Mouse (Mus musculus) fat pad, adult 2 months (tissue): Measurements from ENCODE around the gene Gm14401.
"Not testable (repeated sequence)": the region's sequence is repeated elsewhere in the genome, so short reads cannot be mapped to it uniquely, and the experiment has no call there.

Experiments used
- DNase-seq: peaks from one replicate; pipeline ENCODE4 v3.0.0-alpha.2; 2011; ENCODE audit warnings: low read depth, low spot score; ENCODE audit errors: extremely low read depth

Gm14401 gene

DNA sequence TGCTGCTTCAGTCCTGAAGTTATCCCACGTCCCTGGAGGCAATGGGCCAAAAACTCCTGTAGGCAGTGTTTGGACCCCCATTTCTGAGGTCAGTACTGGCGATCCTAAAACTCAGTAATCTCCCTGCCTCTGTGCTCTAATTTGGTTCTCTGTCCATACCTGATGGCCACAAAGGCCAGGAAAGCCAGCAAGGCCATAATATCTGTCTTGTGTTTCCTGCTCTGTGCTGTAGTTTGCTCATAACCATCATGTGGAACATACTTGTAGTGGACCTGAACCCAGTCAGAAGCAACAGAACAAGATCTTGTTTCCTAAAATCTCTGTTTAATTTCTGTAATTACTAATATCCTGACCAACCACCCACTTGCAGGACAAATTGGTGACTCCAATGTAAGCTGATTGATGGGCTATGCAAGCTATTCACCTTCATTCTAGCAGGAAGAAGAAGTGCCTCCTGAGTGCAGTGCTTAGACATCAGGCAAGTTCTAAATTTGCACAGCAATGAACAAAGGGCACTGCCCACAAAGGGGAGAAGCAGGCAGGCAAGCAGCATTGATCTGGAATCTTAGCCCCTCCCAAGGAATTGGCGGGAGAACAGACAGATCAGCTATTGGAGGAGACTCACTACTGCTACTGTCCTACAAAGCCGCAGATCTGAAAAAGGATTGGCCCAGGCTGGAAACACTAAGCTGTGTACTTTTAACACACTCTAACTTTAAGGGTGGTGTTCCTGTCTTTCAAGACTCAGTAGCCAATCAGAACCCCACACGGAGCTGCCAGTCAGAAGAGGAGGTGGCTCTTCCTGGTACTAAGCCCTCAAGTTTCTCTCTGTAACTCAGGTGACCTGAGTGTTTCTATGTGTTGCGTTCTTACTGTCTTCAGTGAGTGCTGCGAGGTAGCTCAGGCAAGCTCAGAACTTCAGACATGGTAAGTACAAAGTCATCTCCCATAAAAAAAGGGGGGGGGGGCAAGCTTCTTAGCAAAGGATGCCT, at the start of gene Gm14401:
TSS of gene Gm14401 (plus strand) at position 889 of the 992 bp plus-strand sequence.
- DNase-seq: not testable (repeated sequence)

DNA sequence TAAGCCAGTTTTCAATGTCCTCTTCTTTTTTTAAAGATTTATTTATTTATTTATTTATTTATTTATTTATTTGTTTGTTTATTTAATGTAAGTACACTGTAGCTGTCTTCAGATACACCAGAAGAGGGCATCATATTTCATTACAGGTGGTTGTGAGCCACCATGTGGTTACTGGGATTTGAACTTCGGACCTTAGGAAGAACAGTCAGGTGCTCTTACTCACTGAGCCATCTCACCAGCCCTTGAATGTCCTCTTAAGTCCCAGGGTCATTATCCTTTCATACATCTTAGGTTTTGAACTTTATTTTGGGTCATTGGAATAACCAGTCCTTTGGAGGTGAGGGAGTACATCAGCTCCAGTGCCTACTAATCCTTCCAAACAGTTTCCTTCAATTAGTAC, 1.3 kb upstream of the Gm14401 start:
- DNase-seq: not testable (repeated sequence)

DNA sequence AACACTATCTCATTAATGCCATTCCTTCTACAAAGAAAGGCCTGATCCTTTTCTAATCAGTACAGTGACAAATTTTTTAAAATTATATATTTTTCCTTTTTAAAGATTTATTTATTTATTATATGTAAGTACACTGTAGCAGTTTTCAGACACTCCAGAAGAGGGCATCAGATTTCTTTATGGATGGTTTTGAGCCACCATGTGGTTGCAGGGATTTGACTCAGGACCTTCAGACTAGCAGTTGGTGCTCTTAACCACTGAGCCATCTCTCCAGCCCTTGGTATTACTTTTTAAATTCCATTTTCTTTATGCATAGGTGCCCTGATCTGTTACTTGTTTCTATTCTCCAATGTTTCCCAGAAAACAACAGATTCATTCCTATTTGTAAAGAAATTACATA, 895 bp downstream of the Gm14401 start:
- not testable (repeated sequence) for DNase-seq

DNA sequence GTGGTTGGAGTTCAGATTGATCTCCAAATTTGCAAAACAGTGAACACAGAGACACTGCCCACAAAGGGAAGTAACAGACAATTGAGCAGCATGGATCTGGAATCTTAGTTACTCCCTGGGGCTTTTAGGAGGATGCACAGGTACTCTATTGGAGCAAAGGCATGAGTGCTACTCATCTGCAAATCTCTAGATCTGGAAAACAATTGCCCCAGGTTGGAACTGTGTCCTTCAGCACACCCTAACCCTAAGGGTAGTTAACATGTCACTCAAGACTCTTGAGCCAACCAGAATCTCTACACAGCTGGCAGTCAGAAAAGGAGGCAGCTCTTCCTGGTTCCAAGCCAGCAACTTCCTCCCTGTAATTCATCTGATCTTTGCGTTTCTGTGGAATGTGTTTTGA, 5.7 kb downstream of the Gm14401 start:
- DNase-seq: not testable (repeated sequence)

DNA sequence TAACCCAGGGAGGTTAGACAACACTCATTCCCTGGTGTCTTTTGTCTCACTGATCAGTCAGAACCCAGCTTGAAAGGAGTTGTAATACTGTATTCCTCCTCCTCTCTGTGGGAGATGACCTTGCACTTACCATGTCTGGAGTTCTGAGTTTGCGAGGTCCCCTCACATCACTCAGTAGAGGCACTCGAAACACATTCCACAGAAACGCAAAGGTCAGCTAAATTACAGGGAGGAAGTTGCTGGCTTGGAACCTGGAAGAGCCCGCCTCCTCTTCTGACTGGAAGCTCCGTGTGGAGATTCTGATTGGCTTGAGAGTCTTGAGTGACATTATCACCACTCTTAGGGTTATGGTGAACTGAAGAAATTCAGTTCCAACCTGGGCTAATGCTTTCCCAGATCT, 35.0 kb downstream of the Gm14401 start:
- not testable (repeated sequence) for DNase-seq

DNA sequence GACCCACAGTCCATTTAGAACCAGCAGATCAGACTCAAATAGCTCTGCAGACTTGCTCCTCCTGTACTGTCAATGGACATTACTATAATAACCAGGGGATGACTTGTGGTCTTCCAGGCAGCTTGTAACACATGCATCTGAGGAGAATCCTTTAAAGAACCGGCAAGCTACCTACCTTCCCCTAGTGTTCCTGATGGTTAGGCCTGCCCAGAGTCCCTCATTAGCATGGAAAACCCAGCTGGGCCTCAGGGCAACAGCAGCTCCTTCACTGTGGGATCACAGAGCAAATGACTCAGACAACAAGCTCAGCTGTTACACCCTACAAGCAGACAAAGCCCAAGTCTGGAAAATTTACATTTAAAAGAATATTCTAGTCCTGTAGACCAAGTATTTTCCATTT, 55.0 kb downstream of the Gm14401 start:
- not testable (repeated sequence) for DNase-seq
